Mouse (Mus musculus) embryonic facial prominence, embryonic 10.5 days (tissue): ENCODE measurements around the gene Il1f10. TPM values are rescaled to one million over a fixed set of nuclear protein-coding genes. Genes with fewer than 3 reads are reported as not detected.

ENCODE experiments used
- DNase-seq: peaks from one replicate; pipeline ENCODE4 v3.0.0-alpha.2; 2017; ENCODE audit warnings: low spot score
- H3K27ac ChIP-seq: fragments of 300-500 bp; sonication (generic); replicated peaks from 2 replicates; pipeline ENCODE4 v1.5.1; 2016; ENCODE audit warnings: mild to moderate bottlenecking
- H3K27me3 ChIP-seq: fragments of 300-500 bp; sonication (generic); replicated peaks from 2 replicates; pipeline ENCODE4 v1.6.1; 2016; ENCODE audit warnings: low read depth, mild to moderate bottlenecking; ENCODE audit not compliant: poor library complexity, severe bottlenecking
- H3K36me3 ChIP-seq: fragments of 300-500 bp; sonication (generic); replicated peaks from 2 replicates; pipeline ENCODE4 v1.6.1; 2016; ENCODE audit warnings: mild to moderate bottlenecking, moderate library complexity
- H3K4me1 ChIP-seq: fragments of 300-500 bp; sonication (generic); 2 replicates; pipeline ENCODE4 v1.6.1; 2016
- H3K4me3 ChIP-seq: fragments of 300-500 bp; sonication (generic); 2 replicates; pipeline ENCODE4 v1.5.1; 2016; ENCODE audit warnings: mild to moderate bottlenecking, moderate library complexity
- H3K9me3 ChIP-seq: fragments of 300-500 bp; sonication (generic); 2 replicates; pipeline ENCODE4 v1.6.1; 2016; ENCODE audit warnings: mild to moderate bottlenecking
- WGBS: fragments of 180-500 bp; shearing (Covaris S2); methylation state at CpG from one replicate; pipeline ENCODE4 v1.1.7; 2016; 5-methylcytosine and 5-hydroxymethylcytosine counted together
- polyA plus RNA-seq: library from polyadenylated mRNA; unstranded; fragments of >200 nt; fragmentation: Nextera tagmentation; extraction: Ambion mirVana; gene quantifications from 2 replicates; pipeline ENCODE4 v1.2.1, GENCODE M21; 2016

Il1f10 gene
- not detected in 2 replicates for polyA plus RNA-seq

DNA sequence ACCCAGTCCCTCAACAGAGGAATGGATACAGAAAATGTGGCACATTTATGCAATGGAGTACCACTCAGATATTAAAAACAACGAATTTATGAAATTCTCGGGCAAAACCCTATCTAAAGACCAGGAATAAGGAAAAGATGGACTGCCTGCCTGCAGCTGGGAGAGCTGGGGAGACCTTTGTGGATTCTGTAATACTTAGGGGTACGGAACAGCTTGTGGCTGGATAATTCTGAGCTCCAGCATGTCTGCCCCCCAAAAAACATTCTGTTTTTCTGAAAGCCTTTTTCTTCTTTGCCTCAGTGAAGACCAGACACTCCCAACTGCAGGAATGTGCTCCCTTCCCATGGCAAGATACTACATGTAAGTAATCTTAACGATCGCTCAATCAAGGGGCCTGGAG is at the start of gene Il1f10:
Il1f10 (plus strand) TSS at position 301 of the 400 bp plus-strand sequence.
- no peaks in the 10 kb centered on the region for H3K27me3 ChIP-seq
- H3K36me3 ChIP-seq, result no peaks in the 10 kb centered on the region
- DNase-seq, result no peak
- H3K27ac ChIP-seq, result no peak within 1 kb of the TSS
- WGBS, result 82% methylated on average over 5 of the region's 5 CpGs
- no peaks in the 10 kb centered on the region for H3K9me3 ChIP-seq
- no peak within 1 kb of the TSS for H3K4me3 ChIP-seq
- H3K4me1 ChIP-seq, result no peaks in the 10 kb centered on the region

DNA sequence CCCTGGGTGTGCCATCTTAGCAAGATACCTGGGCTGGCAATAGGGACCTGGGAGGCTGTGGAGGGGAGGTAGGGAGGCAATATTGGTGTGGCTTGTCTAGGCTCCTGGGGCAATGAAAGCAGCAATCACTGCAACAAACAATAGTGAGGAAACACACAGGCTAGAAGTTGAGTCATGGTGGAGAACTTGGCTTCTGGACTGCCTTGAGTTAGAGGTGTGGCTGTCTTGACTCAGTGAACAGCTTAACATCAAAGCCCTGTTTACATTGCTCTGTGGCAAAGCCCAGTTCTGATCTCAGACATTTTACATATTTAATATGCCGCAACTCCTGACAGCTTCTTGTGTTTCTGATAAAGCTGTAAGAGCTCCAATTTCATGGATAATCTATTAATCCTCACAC is 23.5 kb upstream of the Il1f10 start:
- H3K4me3 ChIP-seq, result no peak overlapping the region
- WGBS, result 93% methylated on average over 1 of the region's 1 CpGs
- H3K4me1 ChIP-seq, result no peaks in the 10 kb centered on the region
- H3K27me3 ChIP-seq, result no peaks in the 10 kb centered on the region
- no peaks in the 10 kb centered on the region for H3K36me3 ChIP-seq
- no peaks in the 10 kb centered on the region for H3K9me3 ChIP-seq
- no peak overlapping the region for H3K27ac ChIP-seq
- DNase-seq, result no peak

DNA sequence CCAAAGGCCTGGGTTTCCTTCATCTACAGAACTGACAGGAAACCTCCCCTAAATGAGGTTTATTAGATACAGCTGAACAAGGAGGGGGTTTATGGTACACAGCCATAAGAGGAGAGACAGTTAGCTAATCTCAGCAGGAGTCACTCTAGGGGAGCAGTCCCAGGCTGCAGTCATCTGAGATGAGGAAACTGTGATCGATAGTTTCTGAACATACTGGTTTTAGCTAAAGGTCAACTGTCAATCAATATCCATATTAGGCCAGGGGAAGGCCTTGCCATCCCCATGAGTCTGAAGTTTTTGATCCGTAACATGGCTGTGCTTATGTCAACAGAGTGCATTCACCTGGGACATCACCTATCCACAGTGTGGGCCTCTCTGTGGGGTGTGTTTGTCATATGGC is 17.4 kb upstream of the Il1f10 start:
- no peak for DNase-seq
- Histone ChIP-seq H3K27me3 (no peaks in the 10 kb centered on the region), H3K4me3 (no peak overlapping the region), H3K36me3 (no peaks in the 10 kb centered on the region), H3K27ac (no peak overlapping the region), H3K9me3 (no peaks in the 10 kb centered on the region), H3K4me1 (no peaks in the 10 kb centered on the region)
- WGBS, result 79% methylated on average over 2 of the region's 2 CpGs

DNA sequence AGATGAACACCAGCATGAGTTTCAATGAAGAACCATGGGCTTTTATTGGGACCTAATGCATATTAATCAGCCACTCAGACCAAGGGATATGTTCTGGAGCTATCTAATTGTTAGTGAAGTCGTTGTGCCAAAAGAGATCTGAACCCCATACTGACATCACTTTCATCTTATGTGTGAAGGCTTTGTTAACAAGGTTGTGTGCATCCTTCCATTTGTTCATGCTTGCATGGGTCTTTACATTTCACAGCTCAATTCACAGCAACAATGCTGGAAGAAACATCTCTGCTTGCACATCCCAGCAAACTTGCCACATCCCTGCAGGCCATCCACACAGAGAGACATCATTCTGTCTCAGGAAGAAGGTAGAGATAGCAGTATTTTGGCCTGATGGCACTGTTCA is 15.8 kb upstream of the Il1f10 start:
- WGBS, result 47% methylated on average over 1 of the region's 1 CpGs
- H3K36me3 ChIP-seq, result no peaks in the 10 kb centered on the region
- no peak overlapping the region for H3K27ac ChIP-seq
- no peak for DNase-seq
- no peaks in the 10 kb centered on the region for H3K4me1 ChIP-seq
- no peak overlapping the region for H3K4me3 ChIP-seq
- no peaks in the 10 kb centered on the region for H3K9me3 ChIP-seq
- H3K27me3 ChIP-seq, result no peaks in the 10 kb centered on the region

DNA sequence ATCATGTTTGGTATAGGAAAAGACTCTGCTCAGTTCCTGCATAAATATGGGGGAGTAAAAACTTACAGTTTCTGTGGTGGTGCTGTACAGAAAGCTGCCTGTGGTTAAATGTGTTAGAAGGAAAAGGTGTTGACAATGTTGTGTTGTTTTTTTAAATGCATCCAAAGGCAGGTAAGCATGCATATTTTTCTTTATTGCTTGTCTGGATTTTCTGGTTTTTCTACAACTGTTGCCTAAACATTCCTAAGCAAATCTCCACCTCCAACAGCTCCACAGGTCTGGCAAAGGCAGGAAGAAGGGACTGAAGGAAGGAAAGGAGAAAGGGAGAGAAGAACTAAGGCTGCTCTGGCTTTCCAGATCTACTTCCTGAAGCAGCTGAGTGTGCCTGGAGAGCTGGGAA is 14.3 kb upstream of the Il1f10 start, which contains the start of gene Il1f5:
Il1f5 (plus strand) TSS at position 301 of the 400 bp plus-strand sequence.
- Histone ChIP-seq H3K36me3 (no peaks in the 10 kb centered on the region), H3K27me3 (no peaks in the 10 kb centered on the region), H3K4me1 (no peaks in the 10 kb centered on the region), H3K9me3 (no peaks in the 10 kb centered on the region), H3K4me3 (no peak within 1 kb of the TSS), H3K27ac (no peak within 1 kb of the TSS)
- DNase-seq, result no peak

DNA sequence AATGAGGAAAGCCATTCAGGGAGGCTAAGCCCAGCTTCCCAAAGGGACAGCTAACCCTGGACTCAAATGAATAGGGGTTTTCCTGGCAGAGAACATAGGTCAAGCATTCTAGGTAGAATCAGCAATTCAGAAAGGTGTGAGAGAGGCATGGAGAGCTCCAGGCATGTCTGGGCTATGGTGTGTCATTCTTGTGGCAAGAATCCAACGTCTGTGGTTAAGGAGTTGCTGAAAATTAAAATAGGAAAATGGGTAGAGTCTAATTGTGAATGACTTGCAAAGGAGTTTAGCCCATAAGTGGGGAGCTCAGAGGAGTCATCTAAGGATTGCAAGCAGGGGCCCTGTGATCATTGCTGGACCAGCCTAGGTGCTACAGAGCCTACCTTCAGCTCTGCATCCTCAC is 3.6 kb downstream of the Il1f10 start:
- no peak for DNase-seq
- H3K27ac ChIP-seq, result no peak overlapping the region
- no peaks in the 10 kb centered on the region for H3K9me3 ChIP-seq
- H3K4me1 ChIP-seq, result no peaks in the 10 kb centered on the region
- H3K4me3 ChIP-seq, result no peak overlapping the region
- H3K36me3 ChIP-seq, result no peaks in the 10 kb centered on the region
- no peaks in the 10 kb centered on the region for H3K27me3 ChIP-seq
- 57% methylated on average over 1 of the region's 1 CpGs for WGBS

DNA sequence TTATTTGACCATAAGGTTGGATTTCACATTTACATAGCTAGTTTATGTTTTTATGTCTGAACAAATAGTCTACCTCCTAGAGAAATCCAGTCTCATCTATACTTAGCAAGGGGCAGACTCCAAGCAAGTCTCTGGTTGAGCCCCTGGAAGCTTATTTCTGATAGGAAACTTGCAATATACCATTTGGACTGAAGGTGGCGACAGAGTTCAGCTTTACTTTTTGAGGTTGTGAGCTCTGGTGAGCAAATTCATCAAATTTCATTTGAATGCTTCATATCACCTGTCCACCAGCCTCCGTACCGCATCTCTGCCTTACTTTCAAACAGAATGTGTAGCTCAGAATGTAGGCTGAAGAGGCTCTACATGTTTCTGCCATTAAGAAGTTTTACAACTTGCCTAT is 5.8 kb downstream of the Il1f10 start:
- H3K27me3 ChIP-seq, result no peaks in the 10 kb centered on the region
- H3K9me3 ChIP-seq, result no peaks in the 10 kb centered on the region
- H3K4me1 ChIP-seq, result no peaks in the 10 kb centered on the region
- H3K4me3 ChIP-seq, result no peak overlapping the region
- peak; percentile 50 for DNase-seq
- WGBS, result 17% methylated on average over 3 of the region's 3 CpGs
- no peak overlapping the region for H3K27ac ChIP-seq
- H3K36me3 ChIP-seq, result no peaks in the 10 kb centered on the region

DNA sequence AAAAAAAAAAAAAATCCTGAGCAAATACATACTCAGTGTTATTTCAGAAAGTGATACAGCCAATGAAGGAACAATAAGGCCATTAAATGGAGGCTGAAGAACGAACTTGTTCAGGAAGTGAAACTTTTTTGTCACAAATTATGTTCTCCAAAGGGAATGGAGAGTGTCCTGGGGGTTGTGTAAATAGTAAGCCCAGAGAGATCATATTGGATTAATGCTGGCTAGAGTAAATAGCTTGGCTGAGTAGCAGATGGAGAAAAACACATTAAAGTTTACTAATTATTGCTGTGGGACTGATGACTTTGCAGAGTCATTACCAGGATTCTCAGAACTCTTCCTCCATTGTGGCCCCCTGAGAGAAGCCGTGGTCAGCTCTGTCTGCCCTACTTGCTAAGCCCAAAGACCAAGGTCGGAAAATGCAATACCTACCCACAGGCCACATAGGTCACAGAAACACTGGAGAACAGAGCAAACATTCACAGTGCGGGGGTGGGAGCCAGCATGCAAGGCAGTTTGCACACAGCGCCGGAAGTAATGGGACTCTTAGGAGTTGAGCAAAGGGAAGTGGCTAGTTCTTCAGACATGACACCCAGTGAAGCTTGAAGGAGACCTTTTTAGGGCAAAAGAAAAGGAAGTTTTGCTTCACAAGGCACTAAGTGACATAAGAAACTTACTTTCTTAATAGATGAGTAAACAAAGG is 20.5 kb downstream of the Il1f10 start:
- Histone ChIP-seq H3K36me3 (no peaks in the 10 kb centered on the region), H3K9me3 (no peaks in the 10 kb centered on the region), H3K27me3 (no peaks in the 10 kb centered on the region), H3K4me1 (no peaks in the 10 kb centered on the region), H3K4me3 (no peak overlapping the region), H3K27ac (no peak overlapping the region)
- WGBS, result 63% methylated on average over 6 of the region's 6 CpGs
- DNase-seq, result no peak

DNA sequence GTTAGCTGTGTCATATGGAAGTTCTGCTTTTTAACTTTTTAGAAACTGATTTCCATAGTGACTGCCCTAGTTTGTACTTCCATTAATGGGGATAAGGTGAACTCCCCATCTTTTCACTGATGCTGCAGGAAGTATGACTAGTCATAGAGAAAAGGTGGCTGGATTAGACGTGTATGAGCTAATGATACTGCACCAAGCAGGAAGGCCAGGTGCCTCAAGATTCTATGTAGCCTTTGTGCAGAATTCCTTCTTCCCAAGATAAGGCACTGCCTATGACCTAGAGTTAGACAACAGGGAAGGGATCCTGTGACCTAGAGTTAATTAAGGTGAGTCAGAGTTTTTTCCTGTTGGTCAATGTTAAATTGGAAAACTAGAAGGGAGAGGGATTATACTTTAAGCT is 25.9 kb downstream of the Il1f10 start:
- Histone ChIP-seq H3K9me3 (no peaks in the 10 kb centered on the region), H3K27ac (no peak overlapping the region), H3K4me3 (no peak overlapping the region), H3K36me3 (no peaks in the 10 kb centered on the region), H3K27me3 (no peaks in the 10 kb centered on the region), H3K4me1 (no peaks in the 10 kb centered on the region)
- no peak for DNase-seq
- 74% methylated on average over 1 of the region's 1 CpGs for WGBS

DNA sequence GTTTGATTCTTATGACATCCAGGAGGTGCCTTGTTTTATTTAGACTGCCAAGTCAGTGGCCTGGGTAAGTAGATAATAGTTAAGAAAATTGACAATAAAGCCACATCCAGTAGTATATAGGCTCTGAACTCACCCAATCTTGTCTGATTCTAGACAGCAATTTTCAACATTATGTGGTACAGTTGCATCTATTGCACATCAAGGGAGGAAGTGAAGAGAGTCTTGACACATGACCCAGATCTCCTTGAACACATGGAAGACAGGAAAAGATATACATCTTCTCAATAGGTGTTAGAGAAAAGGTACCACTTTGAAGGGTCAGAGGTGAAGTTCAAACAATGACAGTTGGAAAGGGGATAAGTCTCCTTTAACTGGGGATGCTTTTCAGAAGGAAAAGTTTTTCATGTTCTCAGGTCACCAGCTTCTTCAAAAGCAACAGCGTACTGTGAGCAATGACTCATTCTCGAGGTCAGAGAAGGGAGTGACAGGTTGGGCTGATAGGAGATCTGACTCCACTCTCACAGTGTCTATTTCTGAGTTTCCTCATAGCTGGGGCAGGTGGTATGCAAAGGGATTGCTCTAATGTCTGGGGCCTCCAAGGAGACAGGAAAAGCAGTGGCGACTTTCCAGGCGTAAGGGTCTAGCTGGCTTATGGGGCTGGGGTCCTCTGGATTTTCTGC is 27.1 kb downstream of the Il1f10 start:
- no peak overlapping the region for H3K4me3 ChIP-seq
- H3K27me3 ChIP-seq, result no peaks in the 10 kb centered on the region
- H3K9me3 ChIP-seq, result no peaks in the 10 kb centered on the region
- DNase-seq, result no peak
- H3K27ac ChIP-seq, result no peak overlapping the region
- H3K36me3 ChIP-seq, result no peaks in the 10 kb centered on the region
- WGBS, result 86% methylated on average over 4 of the region's 4 CpGs
- no peaks in the 10 kb centered on the region for H3K4me1 ChIP-seq

DNA sequence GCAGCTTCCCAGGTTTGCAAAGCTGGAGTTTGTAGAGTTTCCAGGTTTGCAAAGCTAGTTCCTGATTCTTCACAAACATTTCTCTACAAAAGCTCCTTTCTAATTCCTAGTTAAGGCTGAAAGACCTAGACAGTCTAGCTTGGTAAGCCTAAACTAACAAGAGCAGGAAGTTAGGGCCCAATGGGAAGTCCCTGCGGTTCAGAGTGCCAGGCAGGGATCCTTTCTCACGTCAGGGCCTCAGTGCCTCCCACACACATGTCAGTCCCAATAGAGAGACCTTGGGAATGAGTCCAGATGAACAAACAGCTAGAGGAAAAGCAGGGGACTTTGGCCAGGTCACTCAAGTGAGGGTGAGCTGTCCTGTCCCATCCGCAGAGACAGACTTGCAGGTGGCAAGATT is 44.3 kb downstream of the Il1f10 start:
- H3K27ac ChIP-seq, result no peak overlapping the region
- H3K36me3 ChIP-seq, result no peaks in the 10 kb centered on the region
- H3K4me1 ChIP-seq, result no peaks in the 10 kb centered on the region
- no peak for DNase-seq
- WGBS, result 55% methylated on average over 3 of the region's 3 CpGs
- no peak overlapping the region for H3K4me3 ChIP-seq
- H3K27me3 ChIP-seq, result no peaks in the 10 kb centered on the region
- H3K9me3 ChIP-seq, result no peaks in the 10 kb centered on the region

DNA sequence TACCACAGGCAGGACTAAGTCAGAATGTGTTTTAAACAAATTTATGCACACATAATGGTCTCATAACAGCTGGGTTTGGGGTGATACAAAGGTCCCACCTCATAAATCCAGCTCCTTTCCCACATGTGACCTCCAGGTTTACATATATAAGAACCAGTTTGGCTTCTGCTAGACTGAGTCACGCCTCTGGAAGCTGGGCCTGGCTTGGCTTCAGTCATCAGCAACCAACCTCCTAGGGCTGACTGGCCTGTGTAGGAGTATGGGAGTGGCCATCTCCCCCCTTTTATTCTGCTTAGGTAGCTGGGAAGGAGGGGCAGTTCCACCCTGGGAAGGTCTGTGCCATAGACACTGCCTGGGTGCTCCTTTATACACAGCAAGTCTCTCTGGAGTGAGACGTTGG is 45.5 kb downstream of the Il1f10 start, which contains the start of gene Il1rn:
Il1rn (plus strand) TSS at position 309 of the 400 bp plus-strand sequence.
- DNase-seq, result no peak
- Histone ChIP-seq H3K36me3 (no peaks in the 10 kb centered on the region), H3K27ac (no peak within 1 kb of the TSS), H3K9me3 (no peaks in the 10 kb centered on the region), H3K27me3 (no peaks in the 10 kb centered on the region), H3K4me3 (no peak within 1 kb of the TSS), H3K4me1 (no peaks in the 10 kb centered on the region)
- 90% methylated on average over 2 of the region's 2 CpGs for WGBS

DNA sequence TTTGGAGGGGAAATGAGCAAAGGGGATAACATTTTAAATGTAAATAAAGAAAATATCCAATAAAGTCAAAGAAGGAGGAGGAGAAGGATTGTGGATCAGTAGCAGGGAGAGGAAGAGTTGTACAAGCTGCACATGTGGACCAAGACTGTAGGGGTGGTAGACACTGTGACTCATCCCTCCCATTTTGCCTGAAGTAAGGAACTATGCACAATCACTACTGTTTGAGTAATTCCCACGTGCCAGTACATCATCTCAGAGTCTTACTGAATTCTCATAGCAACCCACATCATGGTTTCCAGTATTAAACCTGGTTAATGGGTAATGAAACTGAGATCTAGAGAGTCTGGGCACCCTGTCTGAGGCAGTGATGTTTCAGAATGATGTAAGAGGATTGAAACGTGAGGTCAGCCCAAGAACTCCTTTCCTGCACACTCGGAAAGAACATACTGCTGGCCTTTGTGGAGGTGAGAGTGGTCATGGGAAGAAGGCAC is 50.4 kb downstream of the Il1f10 start:
- no peak overlapping the region for H3K27ac ChIP-seq
- no peak overlapping the region for H3K4me3 ChIP-seq
- H3K27me3 ChIP-seq, result no peaks in the 10 kb centered on the region
- H3K9me3 ChIP-seq, result no peaks in the 10 kb centered on the region
- no peak for DNase-seq
- H3K36me3 ChIP-seq, result no peaks in the 10 kb centered on the region
- 73% methylated on average over 3 of the region's 3 CpGs for WGBS
- H3K4me1 ChIP-seq, result no peaks in the 10 kb centered on the region
